Mouse (Mus musculus): ENCODE results near the gene Tex29. TPM values are rescaled to one million over a fixed set of nuclear protein-coding genes. Genes with fewer than 3 reads are reported as not detected.

The Tex29 gene
- total RNA-seq (2023), result 1.6 TPM

DNA sequence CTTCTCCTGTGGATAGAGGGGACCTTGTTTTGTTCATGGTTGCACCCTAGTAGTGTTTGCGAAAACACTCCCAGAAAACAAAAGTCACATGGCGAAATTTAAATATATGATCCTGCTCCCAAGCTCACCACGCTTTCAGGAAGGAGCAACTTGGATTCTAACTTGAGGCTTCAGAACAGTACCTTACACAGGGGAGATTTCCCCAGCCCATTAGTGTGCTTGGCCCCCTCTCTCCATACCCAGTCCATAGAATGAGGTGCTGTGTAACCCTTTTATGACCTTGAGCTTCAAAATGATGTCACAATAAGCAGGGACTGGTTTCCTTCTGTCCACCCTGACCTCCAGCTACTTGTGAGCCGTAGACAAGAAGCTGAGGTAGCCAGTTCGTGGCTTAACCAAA, at the start of gene Tex29:
Tex29 (plus strand) TSS at position 301 of the 400 bp plus-strand sequence.

Other genes with a start within 250 kb of the Tex29 start
- 110 TPM for gene Ankrd10, start 204.7 kb upstream of the Tex29 start, total RNA-seq (2023)
- not detected for gene 1700016D06Rik, start 139.4 kb upstream of the Tex29 start, total RNA-seq (2023)
- gene Arhgef7, start 112.8 kb upstream of the Tex29 start, total RNA-seq (2023), result 56.0 TPM

Data from CD4-positive naive resting alpha-beta T cell, adult 57 days (primary cell).